Mouse (Mus musculus): ENCODE measurements around the gene App.

DNA sequence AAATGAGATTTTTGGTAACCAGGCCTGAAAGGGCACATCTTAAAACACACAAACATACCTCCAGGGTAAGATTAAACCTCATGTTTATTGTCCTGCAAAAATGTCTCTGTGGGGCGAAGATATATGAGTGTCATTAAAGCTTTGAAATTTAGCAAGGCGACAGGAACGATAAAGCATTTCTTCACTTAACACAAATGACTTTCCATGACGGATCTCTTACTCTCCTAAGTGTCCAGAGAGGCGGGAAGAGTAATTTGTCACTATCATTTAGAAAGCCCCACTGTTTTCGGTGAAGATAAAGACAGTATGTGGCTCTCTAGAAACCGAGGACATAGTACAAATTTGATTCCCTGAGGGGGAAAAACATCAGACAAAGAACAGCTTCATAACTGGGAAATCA is 8.4 kb downstream of the App start:
- TF ChIP-seq TCF3 (IDR thresholded peaks at IDR 0.05; ENCODE audit: insufficient read length, low read depth) (no peak), USF1 (IDR thresholded peaks at IDR 0.05; ENCODE audit: low read depth) (no peak), MYOD1 (IDR thresholded peaks at IDR 0.05; ENCODE audit: control insufficient read depth in 1 of 3, insufficient read length in 2 of 3, low read depth in 2 of 3) (no peak), POLR2A (IDR thresholded peaks at IDR 0.05; ENCODE audit: insufficient read length, low read depth) (no peak), MAX (IDR thresholded peaks at IDR 0.05; ENCODE audit: low read depth) (no peak), TCF12 (IDR thresholded peaks at IDR 0.05; ENCODE audit: insufficient read depth, poor library complexity, severe bottlenecking) (no peak), POLR2AphosphoS2 (IDR thresholded peaks at IDR 0.05; ENCODE audit: insufficient read length, low read depth) (no peak), CEBPB (IDR thresholded peaks at IDR 0.05; ENCODE audit: insufficient read depth, poor library complexity, severe bottlenecking) (no peak), REST (IDR thresholded peaks at IDR 0.05; ENCODE audit: insufficient read depth, insufficient read length) (no peak), MYOG (IDR thresholded peaks at IDR 0.05; ENCODE audit: control insufficient read depth in 1 of 3, insufficient read depth in 1 of 3, insufficient read length in 2 of 3, low read depth in 2 of 3) (no peak), E2F4 (IDR thresholded peaks at IDR 0.05; ENCODE audit: insufficient read depth) (no peak)

Data from myocyte (in vitro differentiated cells).